Mouse (Mus musculus) kidney, embryonic 15.5 days (tissue): Measurements from ENCODE around the gene Efna5. TPM values are rescaled to one million over a fixed set of nuclear protein-coding genes. Genes with fewer than 3 reads are reported as not detected.

Experiments
- ATAC-seq: fragments of 200-750 bp; cut with Nextera tagmentation; replicated peaks from 2 replicates; pipeline ENCODE4 v1.8.0; 2017; ENCODE audit warnings: moderate TSS enrichment; ENCODE audit not compliant: low FRiP score
- H3K27ac ChIP-seq: fragments of 300-500 bp; sonication (generic); 2 replicates; pipeline ENCODE4 v1.5.1; 2015; ENCODE audit warnings: mild to moderate bottlenecking, inconsistent platforms
- H3K27me3 ChIP-seq: fragments of 300-500 bp; sonication (generic); 2 replicates; pipeline ENCODE4 v1.6.1; 2015; ENCODE audit warnings: inconsistent platforms
- H3K36me3 ChIP-seq: fragments of 300-500 bp; sonication (generic); 2 replicates; pipeline ENCODE4 v1.6.1; 2015; ENCODE audit warnings: inconsistent platforms
- H3K4me1 ChIP-seq: fragments of 300-500 bp; sonication (generic); 2 replicates; pipeline ENCODE4 v1.6.1; 2015; ENCODE audit warnings: inconsistent platforms
- H3K4me2 ChIP-seq: fragments of 300-500 bp; sonication (generic); 2 replicates; pipeline ENCODE4 v1.6.1; 2015; ENCODE audit warnings: moderate library complexity, mild to moderate bottlenecking, inconsistent platforms
- H3K4me3 ChIP-seq: fragments of 300-500 bp; sonication (generic); replicated peaks from 2 replicates; pipeline ENCODE4 v1.5.1; 2015; ENCODE audit warnings: mild to moderate bottlenecking, inconsistent platforms
- H3K9ac ChIP-seq: fragments of 300-500 bp; sonication (generic); 2 replicates; pipeline ENCODE4 v1.6.1; 2015; ENCODE audit warnings: mild to moderate bottlenecking, inconsistent platforms
- H3K9me3 ChIP-seq: fragments of 300-500 bp; sonication (generic); replicated peaks from 2 replicates; pipeline ENCODE4 v1.6.1; 2016; ENCODE audit warnings: inconsistent platforms
- WGBS: fragments of 180-500 bp; shearing (Covaris S2); methylation state at CpG from one replicate; pipeline ENCODE4 v1.1.7; 2015; ENCODE audit warnings: mixed read lengths; 5-methylcytosine and 5-hydroxymethylcytosine counted together
- polyA plus RNA-seq: library from polyadenylated mRNA; unstranded; fragments of >200 nt; fragmentation: Nextera tagmentation; extraction: Ambion mirVana; gene quantifications from 2 replicates; pipeline ENCODE4 v1.2.1, GENCODE M21; 2015

Efna5 gene
- polyA plus RNA-seq, 1 experiment from 2014 or later: 33.7 TPM

DNA sequence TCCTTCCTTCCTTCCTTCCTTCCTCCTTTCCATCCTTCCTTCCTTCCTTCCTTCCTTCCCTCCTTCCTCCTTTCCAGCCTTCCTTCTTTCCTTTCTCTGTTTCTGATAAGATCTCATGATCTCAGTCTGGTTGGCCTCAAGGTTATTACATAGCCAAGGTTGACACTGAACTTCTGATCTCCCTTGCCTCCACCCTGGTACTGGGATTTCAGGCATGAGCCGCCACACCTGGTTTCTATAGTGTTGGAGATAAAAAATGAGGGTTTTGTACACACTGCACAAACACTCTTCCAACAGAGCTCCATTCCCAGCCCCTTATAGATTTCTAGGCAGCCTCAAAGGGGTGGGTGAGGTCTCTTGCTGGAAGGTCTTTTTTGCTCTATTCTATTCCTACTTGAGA, 315.5 kb downstream of the Efna5 start:
- 87% methylated on average over 1 of the region's 1 CpGs for WGBS
- ATAC-seq: no peak

GRCm38 (mm10) chr17:62562439-62562838, 318.7 kb downstream of the Efna5 start:
- Histone ChIP-seq H3K4me1 (no peaks in the 10 kb centered on the region), H3K27ac (no peak overlapping the region), H3K9me3 (no peaks in the 10 kb centered on the region), H3K36me3 (no peaks in the 10 kb centered on the region), H3K4me2 (no peak overlapping the region), H3K4me3 (no peak overlapping the region), H3K9ac (no peak overlapping the region), H3K27me3 (no peaks in the 10 kb centered on the region)
- WGBS: 62% methylated on average over 7 of the region's 7 CpGs
- ATAC-seq: no peak

More for the DNA sequence above, 315.5 kb downstream of the Efna5 start:
- H3K9ac ChIP-seq: no peak overlapping the region
- H3K27me3 ChIP-seq: no peaks in the 10 kb centered on the region
- no peak overlapping the region for H3K27ac ChIP-seq
- no peak overlapping the region for H3K4me3 ChIP-seq
- H3K36me3 ChIP-seq: no peaks in the 10 kb centered on the region
- H3K4me2 ChIP-seq: no peak overlapping the region
- H3K4me1 ChIP-seq: no peaks in the 10 kb centered on the region
- no peaks in the 10 kb centered on the region for H3K9me3 ChIP-seq

GRCm38 (mm10) chr17:62557215-62557614, 323.9 kb downstream of the Efna5 start:
- no peak overlapping the region for H3K9ac ChIP-seq
- H3K4me1 ChIP-seq: no peaks in the 10 kb centered on the region
- ATAC-seq: no peak
- H3K36me3 ChIP-seq: no peaks in the 10 kb centered on the region
- H3K27ac ChIP-seq: no peak overlapping the region
- no peaks in the 10 kb centered on the region for H3K27me3 ChIP-seq
- no peak overlapping the region for H3K4me3 ChIP-seq
- no peaks in the 10 kb centered on the region for H3K9me3 ChIP-seq
- 72% methylated on average over 6 of the region's 6 CpGs for WGBS
- H3K4me2 ChIP-seq: no peak overlapping the region
